Mouse (Mus musculus) ES-E14 (cell line): Measurements from ENCODE around the gene Ralgds.

Source experiments
- CHD2 ChIP-seq: IDR thresholded peaks from 2 replicates; pipeline ENCODE4 v1.6.1; 2014; ENCODE audit warnings: mild to moderate bottlenecking, low read depth, low read length, inconsistent platforms
- HCFC1 ChIP-seq: IDR thresholded peaks from 2 replicates; pipeline ENCODE4 v1.6.1; 2012; ENCODE audit warnings: low read length, inconsistent platforms, borderline replicate concordance; ENCODE audit not compliant: insufficient read depth
- ZC3H11A ChIP-seq: IDR thresholded peaks from 2 replicates; pipeline ENCODE4 v1.6.1; 2012; ENCODE audit warnings: low read depth, mild to moderate bottlenecking, inconsistent platforms, low read length, borderline replicate concordance

DNA sequence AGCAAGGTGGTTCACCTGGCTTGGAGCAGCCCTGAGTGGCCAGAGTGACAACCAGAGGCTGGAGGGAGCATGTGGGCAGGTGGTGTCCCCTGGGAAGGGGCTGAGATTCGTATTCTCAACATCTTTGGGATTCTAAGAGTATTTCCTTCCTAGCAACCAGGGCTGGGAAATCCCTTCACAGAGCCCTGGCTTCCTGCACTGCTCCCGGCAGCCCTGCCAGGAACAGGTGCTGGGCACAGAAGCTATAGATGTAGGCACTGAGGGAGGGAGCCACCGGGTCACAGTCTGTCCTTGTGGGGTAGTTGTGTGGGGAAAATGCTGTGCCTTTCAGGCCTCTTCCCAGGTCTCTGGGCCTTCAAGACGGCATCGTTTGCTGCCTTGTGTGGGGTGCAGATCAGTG is 7.7 kb downstream of the Ralgds start:
- TF ChIP-seq CHD2, result no peak
- no peak for TF ChIP-seq ZC3H11A
- TF ChIP-seq HCFC1, result no peak
